Mouse (Mus musculus) myocyte (in vitro differentiated cells): ENCODE data around the gene Itpripl2.

ENCODE experiments used
- E2F4 ChIP-seq: IDR thresholded peaks from one replicate; pipeline ENCODE4 v1.6.1; 2011; ENCODE audit warnings: mild to moderate bottlenecking, control low read depth, moderate library complexity; ENCODE audit not compliant: insufficient read depth
- MAX ChIP-seq: IDR thresholded peaks from one replicate; pipeline ENCODE4 v1.6.1; 2011; ENCODE audit warnings: low read depth, mild to moderate bottlenecking, control low read depth
- POLR2A ChIP-seq: IDR thresholded peaks from one replicate; pipeline ENCODE4 v1.6.1; 2011; ENCODE audit warnings: low read depth, mild to moderate bottlenecking, control low read depth, moderate library complexity; ENCODE audit not compliant: insufficient read length
- POLR2AphosphoS2 ChIP-seq: IDR thresholded peaks from one replicate; pipeline ENCODE4 v1.6.1; 2011; ENCODE audit warnings: low read depth, control low read depth; ENCODE audit not compliant: insufficient read length
- TCF3 ChIP-seq: IDR thresholded peaks from one replicate; pipeline ENCODE4 v1.6.1; 2011; ENCODE audit warnings: low read depth, control low read depth; ENCODE audit not compliant: insufficient read length

DNA sequence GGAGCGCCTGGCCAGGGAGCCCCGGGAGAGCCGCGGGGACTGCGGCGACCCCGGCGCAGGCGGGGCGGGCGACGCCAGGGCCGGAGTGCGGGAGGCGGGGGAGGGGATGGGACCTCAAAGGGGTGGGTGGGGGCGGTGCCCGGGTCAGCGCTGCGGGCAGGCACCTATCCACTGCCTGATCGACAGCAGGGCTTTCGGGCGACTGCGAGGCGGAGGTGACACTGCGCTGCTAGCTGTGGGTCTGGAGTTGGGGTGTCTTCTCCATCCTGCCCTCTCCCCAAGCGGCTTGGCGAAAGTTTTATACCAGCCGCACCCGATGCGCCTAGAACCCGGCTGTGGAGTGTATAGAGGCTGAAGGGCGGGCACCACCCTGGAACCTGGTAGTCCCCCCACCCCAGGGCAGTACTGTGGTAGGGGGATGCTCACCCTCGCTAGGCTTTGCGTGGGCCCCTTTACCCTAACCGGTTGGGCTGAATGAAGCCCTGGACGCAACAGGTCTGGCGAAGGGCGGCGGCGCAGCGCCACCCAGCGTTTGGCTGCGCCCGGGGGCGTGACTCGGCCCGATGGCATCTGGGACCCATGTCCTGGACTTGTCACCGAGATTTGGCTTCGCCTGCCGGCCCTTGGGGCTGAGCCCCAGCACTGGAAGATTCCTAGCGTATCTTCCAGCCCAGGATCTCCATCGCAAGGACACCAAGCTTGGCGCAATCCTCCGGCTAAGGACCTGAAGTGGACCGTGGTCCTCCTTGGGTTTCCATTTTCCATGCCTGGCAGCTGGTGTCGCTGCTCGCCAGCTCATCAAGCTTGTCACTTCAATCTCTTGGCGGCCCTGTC, 43.4 kb downstream of the Itpripl2 start, which contains the start of gene Syt17:
- TF ChIP-seq POLR2A: peak; percentile 15
- TF ChIP-seq E2F4: no peak
- no peak for TF ChIP-seq TCF3
- TF ChIP-seq POLR2AphosphoS2: no peak
- TF ChIP-seq MAX: no peak
